ENCODE assay signal across 11 mouse cellular contexts in the genomic region with DNA sequence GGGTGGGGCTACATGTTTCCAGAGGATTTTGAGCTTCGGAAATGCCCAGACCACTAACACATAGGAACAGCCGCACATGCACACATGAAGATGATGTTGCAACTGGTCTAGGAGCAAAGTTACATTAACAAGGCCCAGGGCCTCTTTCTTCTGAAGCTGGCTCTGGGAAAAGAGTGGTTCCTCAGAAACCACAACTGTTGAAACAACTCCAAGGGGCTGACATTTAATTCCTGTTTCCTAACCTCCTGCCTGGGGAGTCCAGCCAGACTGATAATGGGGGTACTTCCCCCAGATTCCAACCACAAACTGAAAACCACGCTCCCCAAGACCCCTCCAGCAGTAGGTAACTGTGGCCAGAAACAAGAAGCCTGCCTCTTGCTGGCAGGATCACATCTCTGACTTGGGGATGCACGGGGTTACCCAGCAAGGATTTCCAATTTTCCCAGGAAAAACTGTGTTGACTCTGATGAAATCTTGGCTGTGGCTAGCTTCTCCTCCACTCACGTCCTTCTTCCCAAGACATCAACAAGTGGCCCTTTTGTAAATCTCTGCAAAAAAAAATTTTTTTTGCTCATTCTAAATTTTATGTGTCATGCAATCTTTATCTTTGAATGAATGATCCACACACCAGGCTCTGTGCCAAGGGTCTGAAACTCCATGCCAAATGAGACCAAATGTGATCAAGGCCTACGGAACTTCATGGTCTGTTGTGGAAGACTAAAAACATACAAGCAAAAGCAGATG.
A peak's percentile ranks its signal among the peaks of the same experiment; 100 is the strongest.
DNase-seq lines count a peak whose midpoint lies in the region; ATAC-seq and TF ChIP-seq lines count a peak whose summit lies in the region.
"Had no signal": no experiment of that assay in that cellular context is flagged by ENCODE, and none has a peak within 500 bp of the region (broad histone marks: within the 10 kb centered on the region; RNA-seq: fewer than 3 reads in every experiment).

No protein-coding gene starts in this region.

- no peak overlapping the region for H3K27ac ChIP-seq in liver, postnatal 0 days (ENCODE audit: low read depth)
- no peak overlapping the region for H3K27ac ChIP-seq in midbrain, embryonic 11.5 days (ENCODE audit: low read depth, low read length)
- H3K27ac ChIP-seq: hindbrain, postnatal 0 days had no signal

- no peak overlapping the region for H3K4me3 ChIP-seq in liver, postnatal 0 days (ENCODE audit: low read depth, low read length)
- H3K4me3 ChIP-seq in midbrain, embryonic 11.5 days (ENCODE audit: low read depth, low read length) = no peak overlapping the region

- no peaks in the 10 kb centered on the region for H3K27me3 ChIP-seq in liver, postnatal 0 days (ENCODE audit: insufficient read depth, low read length)
- H3K27me3 ChIP-seq in midbrain, embryonic 11.5 days (ENCODE audit: control insufficient read depth, insufficient read depth, low read length) = no peaks in the 10 kb centered on the region

- H3K4me1 ChIP-seq in liver, postnatal 0 days (ENCODE audit: insufficient read depth) = no peaks in the 10 kb centered on the region
- no peaks in the 10 kb centered on the region for H3K4me1 ChIP-seq in midbrain, embryonic 11.5 days (ENCODE audit: control insufficient read depth, insufficient read depth, low read length)

- H3K36me3 ChIP-seq in liver, postnatal 0 days (replicated peaks; ENCODE audit: insufficient read depth, low read length) = no peaks in the 10 kb centered on the region
- H3K36me3 ChIP-seq in midbrain, embryonic 11.5 days (ENCODE audit: control insufficient read depth, insufficient read depth, low read length) = no peaks in the 10 kb centered on the region

- H3K9me3 ChIP-seq in liver, postnatal 0 days (ENCODE audit: low read length) = no peaks in the 10 kb centered on the region
- H3K9me3 ChIP-seq in midbrain, embryonic 11.5 days (ENCODE audit: control insufficient read depth, low read length) = no peaks in the 10 kb centered on the region

- no peak; the same call in 1 of the 2 replicates for TF ChIP-seq EP300 in liver, postnatal 0 days (IDR thresholded peaks at IDR 0.05; ENCODE audit: low read depth)

- no peak overlapping the region for H3K9ac ChIP-seq in liver, postnatal 0 days (replicated peaks)
- H3K9ac ChIP-seq in midbrain, embryonic 11.5 days (ENCODE audit: low read length) = no peak overlapping the region

- no peak for ATAC-seq in liver, postnatal 0 days
- ATAC-seq in monocyte, adult 5-6 weeks (replicated peaks; ENCODE audit: insufficient number of reproducible peaks, low FRiP score, low TSS enrichment, poor library complexity, severe bottlenecking) = 0 out of 2 replicates have a peak, but pooled peaks have one; percentile 41
- ATAC-seq in frontal cortex, adult (ENCODE audit: low TSS enrichment) = no peak
- ATAC-seq in midbrain, embryonic 11.5 days (ENCODE audit: low FRiP score) = no peak
- ATAC-seq: forebrain, embryonic 16.5 days; hindbrain, postnatal 0 days had no signal

- DNase-seq in liver = peak; percentile 11
- DNase-seq in liver, postnatal 0 days = no peak
- DNase-seq in adrenal gland, adult 2 months = peak; percentile 79
- peak; percentile 72 to 81 for DNase-seq in heart, adult 9 months (ENCODE audit: low spot score in 2 of 2)
- DNase-seq in midbrain, embryonic 11.5 days (ENCODE audit: low spot score, missing footprints) = no peak
- DNase-seq: cerebellum, adult 9-11 months; right cerebral cortex, postnatal 4 days had no signal

- TF ChIP-seq CTCF in liver, postnatal 0 days (IDR thresholded peaks at IDR 0.05; ENCODE audit: low read depth) = no peak

- H3K4me2 ChIP-seq in liver, postnatal 0 days (ENCODE audit: low read depth, low read length) = no peak overlapping the region
- H3K4me2 ChIP-seq in midbrain, embryonic 11.5 days = no peak overlapping the region

- WGBS in liver, postnatal 0 days (ENCODE audit: insufficient replicate concordance) = 41% methylated on average over 6 of the region's 6 CpGs
- 88% methylated on average over 6 of the region's 6 CpGs for WGBS in midbrain, embryonic 11.5 days

Comparison
In these comparisons a context has a peak if more than half of its experiments do, and no peak if none do; other contexts are left out.
1. DNase-seq: peak in liver (single experiment), adrenal gland, adult 2 months (single experiment) and heart, adult 9 months (2 of 2); none in liver, postnatal 0 days (single experiment) and midbrain, embryonic 11.5 days (single experiment).